Mouse (Mus musculus) megakaryocyte, embryonic 14.5 days (primary cell): ENCODE data around the gene Cpne2.

Experiments used
- FLI1 ChIP-seq: IDR thresholded peaks from 2 replicates; pipeline ENCODE4 v1.6.1; 2012; ENCODE audit warnings: low read length, inconsistent platforms, mixed read lengths
- GATA1 ChIP-seq: IDR thresholded peaks from 3 replicates; pipeline ENCODE4 v1.6.1; 2012; ENCODE audit warnings: mixed read lengths, low read length, inconsistent platforms, borderline replicate concordance

DNA sequence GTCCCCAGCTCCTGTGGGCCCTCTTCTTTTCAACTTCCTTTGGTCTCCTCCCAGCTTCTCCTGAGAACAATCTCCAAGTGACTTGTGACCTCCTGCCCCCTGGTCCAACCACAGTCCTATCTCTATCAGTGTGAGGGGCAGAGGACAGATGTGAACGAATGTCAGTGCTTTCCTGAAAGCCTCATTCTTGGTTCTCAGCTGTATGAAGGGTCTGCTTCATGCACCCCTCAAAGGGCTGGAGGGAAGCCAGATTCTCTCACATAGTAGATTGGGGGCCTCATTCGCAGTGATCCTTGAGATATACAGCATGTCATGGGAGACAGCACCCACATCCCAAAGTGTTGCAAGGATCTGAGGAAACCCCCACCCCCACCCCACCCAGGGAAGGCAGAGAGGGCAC lies 44.8 kb upstream of the Cpne2 start:
- TF ChIP-seq GATA1 (no peak), FLI1 (no peak)
